Mouse (Mus musculus): ENCODE results near the gene Vmn1r5.
"Not testable (repeated sequence)": the region's sequence is repeated elsewhere in the genome, so short reads cannot be mapped to it uniquely, and the experiment has no call there.

Gene Vmn1r5

GRCm38 (mm10) chr6:56969973-56970372 is at the start of gene Vmn1r5:
Gene Vmn1r5 (plus strand): TSS chr6:56970273.
- in situ Hi-C loops (cut with MboI, MseI), result no loop called here

- in situ Hi-C loops (cut with MboI, MseI), result loop anchor here (5.0 to 25.0 kb wide), 5 partner anchors 121 to 1914 kb away; partner anchors contain the start of genes Avl9, Herc3 and Ppm1k
These were observed 46.7 kb upstream of the Vmn1r5 start for GRCm38 (mm10) chr6:56923331-56923725.

- in situ Hi-C loops (cut with MboI, MseI), result loop anchor here (5.0 to 25.0 kb wide), 5 partner anchors 122 to 1913 kb away; partner anchors contain the start of genes Avl9, Herc3 and Ppm1k
These were observed 46.1 kb upstream of the Vmn1r5 start, which contains the start of the genes Nt5c3 and Vmn1r4 for GRCm38 (mm10) chr6:56923726-56924707. Gene Nt5c3 (minus strand): TSS chr6:56923932. Gene Vmn1r4 (plus strand): TSS chr6:56924015.

GRCm38 (mm10) chr6:56931648-56932415 is 38.2 kb upstream of the Vmn1r5 start:
- in situ Hi-C loops (cut with MboI, MseI), result no loop called here

- in situ Hi-C loops (cut with MboI, MseI), result no loop called here
These were observed 37.6 kb upstream of the Vmn1r5 start for GRCm38 (mm10) chr6:56932464-56932863.

GRCm38 (mm10) chr6:56934366-56934765 is 35.7 kb upstream of the Vmn1r5 start:
- in situ Hi-C loops (cut with MboI, MseI), result no loop called here

- in situ Hi-C loops (cut with MboI, MseI), result no loop called here
These were observed 13.6 kb upstream of the Vmn1r5 start for GRCm38 (mm10) chr6:56956436-56956835.

GRCm38 (mm10) chr6:56996943-56997342 is 26.9 kb downstream of the Vmn1r5 start, which contains the start of gene Vmn1r6:
Gene Vmn1r6 (plus strand): TSS chr6:56997243.
- in situ Hi-C loops (cut with MboI, MseI), result no loop called here

GRCm38 (mm10) chr6:57025224-57025623 is 55.2 kb downstream of the Vmn1r5 start, which contains the start of gene Vmn1r7:
Gene Vmn1r7 (minus strand): TSS chr6:57025324.
- in situ Hi-C loops (cut with MboI, MseI), result not testable (repeated sequence)

GRCm38 (mm10) chr6:57031984-57032383 is 61.9 kb downstream of the Vmn1r5 start, which contains the start of gene Vmn1r8:
Gene Vmn1r8 (plus strand): TSS chr6:57032284.
- in situ Hi-C loops (cut with MboI, MseI), result no loop called here

GRCm38 (mm10) chr6:57034674-57035073 is 64.6 kb downstream of the Vmn1r5 start:
- in situ Hi-C loops (cut with MboI, MseI), result no loop called here

Data from T-helper 1 cell (primary cell).